Mouse (Mus musculus) thymus, adult 2 months (tissue): ENCODE data around the gene Olfr381.

Source experiments
- CTCF ChIP-seq: fragments of 200-500 bp; IDR thresholded peaks from 2 replicates; pipeline ENCODE4 v1.5.1; 2012; ENCODE audit warnings: mild to moderate bottlenecking, control low read depth, low read length, moderate library complexity, borderline replicate concordance; ENCODE audit not compliant: control insufficient read depth, poor library complexity, insufficient read depth; ENCODE audit errors: extremely low read depth
- POLR2A ChIP-seq: fragments of 200-500 bp; IDR thresholded peaks from 2 replicates; pipeline ENCODE4 v1.6.1; 2012; ENCODE audit warnings: mild to moderate bottlenecking, low read length, control low read depth, moderate library complexity; ENCODE audit not compliant: control insufficient read depth, poor library complexity, insufficient read depth; ENCODE audit errors: extremely low read depth

DNA sequence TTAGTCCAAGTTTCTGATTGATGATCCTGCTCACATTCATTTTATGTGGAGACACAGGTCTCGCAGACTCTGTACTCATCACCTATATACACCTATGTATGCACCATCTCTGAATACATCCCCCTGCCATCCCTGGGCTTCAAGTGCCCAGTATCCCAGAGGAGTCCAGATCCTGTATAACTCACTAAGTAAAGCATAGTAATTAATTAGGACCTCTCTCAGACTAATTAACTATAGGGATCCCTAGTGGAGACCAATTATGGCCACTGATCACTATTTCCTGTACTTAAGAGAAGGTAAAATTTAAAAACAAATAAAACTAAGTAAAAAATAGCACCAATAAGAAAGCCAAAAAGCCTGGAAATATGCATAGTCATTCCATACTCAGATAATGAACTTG lies 34.0 kb downstream of the Olfr381 start, which contains the start of gene Olfr380:
- TF ChIP-seq POLR2A, result no peak
- no peak for TF ChIP-seq CTCF
